Mouse (Mus musculus): ENCODE measurements at regions not wholly inside any gene's neighbourhood (a gene's known extent, or its start where the extent isn't known, plus 50 kb on each side); places are given as distances from the start of the nearest gene placed in this dataset.
A peak's percentile ranks its signal among the peaks of the same experiment; 100 is the strongest.

- DNase-seq = no peak
These were observed 54.0 kb upstream of the Jade2 start for GRCm38 (mm10) chr11:51911481-51911880.

- no peak for DNase-seq
These were observed 51.8 kb upstream of the Cdkn2aipnl start for GRCm38 (mm10) chr11:51915656-51916032.

GRCm38 (mm10) chr11:51916033-51916929 lies 51.2 kb upstream of the Cdkn2aipnl start:
- peak; percentile 49 for DNase-seq

All from thymus, postnatal 14 days (tissue).